Mouse (Mus musculus) kidney, adult 9 months (tissue): ENCODE measurements around the gene Tas2r137.

ENCODE experiments used
- DNase-seq: peaks from one replicate; pipeline ENCODE4 v3.0.0; 2022

Gene Tas2r137

GRCm38 (mm10) chr6:40490933-40491332, at the start of gene Tas2r137:
Gene Tas2r137 (plus strand): TSS chr6:40491233.
- no peak for DNase-seq

- DNase-seq, result no peak
These were observed 49.8 kb upstream of the Tas2r137 start for GRCm38 (mm10) chr6:40441276-40441675.

- DNase-seq, result no peak
These were observed 49.3 kb upstream of the Tas2r137 start for GRCm38 (mm10) chr6:40441755-40442154.

- DNase-seq, result no peak
These were observed 47.6 kb upstream of the Tas2r137 start for GRCm38 (mm10) chr6:40443281-40443928.

GRCm38 (mm10) chr6:40448626-40449025, 42.4 kb upstream of the Tas2r137 start:
- DNase-seq, result no peak

- DNase-seq, result peak; percentile 15
These were observed 36.5 kb upstream of the Tas2r137 start for GRCm38 (mm10) chr6:40454436-40455041.

- DNase-seq, result no peak
These were observed 25.3 kb upstream of the Tas2r137 start for GRCm38 (mm10) chr6:40465710-40466109.

- DNase-seq, result peak; percentile 95
These were observed 19.9 kb upstream of the Tas2r137 start, which contains the start of gene Ssbp1 for GRCm38 (mm10) chr6:40470916-40471719. Gene Ssbp1 (plus strand): TSS chr6:40471352.

- DNase-seq, result peak; percentile 5
These were observed 19.4 kb upstream of the Tas2r137 start for GRCm38 (mm10) chr6:40471720-40472010.

GRCm38 (mm10) chr6:40476132-40476531, 14.9 kb upstream of the Tas2r137 start:
- no peak for DNase-seq

- DNase-seq, result no peak
These were observed 11.3 kb upstream of the Tas2r137 start for GRCm38 (mm10) chr6:40479705-40480104.

GRCm38 (mm10) chr6:40482318-40482717, 8.7 kb upstream of the Tas2r137 start:
- no peak for DNase-seq

- DNase-seq, result no peak
These were observed 2.2 kb downstream of the Tas2r137 start, which contains the start of gene Tas2r108 for GRCm38 (mm10) chr6:40493229-40493628. Gene Tas2r108 (plus strand): TSS chr6:40493529.

- DNase-seq, result no peak
These were observed 28.4 kb downstream of the Tas2r137 start, which contains the start of gene Prss37 for GRCm38 (mm10) chr6:40519408-40519807. Gene Prss37 (minus strand): TSS chr6:40519508.
